Mouse (Mus musculus) retina, embryonic 14.5 days (tissue): ENCODE data around the gene Slc9a5.

Experiments used
- DNase-seq: peaks from one replicate; pipeline ENCODE4 v3.0.0-alpha.2; 2015; ENCODE audit warnings: low spot score

Gene Slc9a5

GRCm38 (mm10) chr8:105354549-105354948 lies 5.9 kb downstream of the Slc9a5 start:
- DNase-seq, result no peak

GRCm38 (mm10) chr8:105355179-105356024 lies 6.8 kb downstream of the Slc9a5 start:
- no peak for DNase-seq

- DNase-seq, result no peak
These were observed 8.0 kb downstream of the Slc9a5 start for GRCm38 (mm10) chr8:105356681-105357080.

- DNase-seq, result no peak
These were observed 10.6 kb downstream of the Slc9a5 start for GRCm38 (mm10) chr8:105359208-105359607.

- DNase-seq, result peak; percentile 79
These were observed 11.0 kb downstream of the Slc9a5 start for GRCm38 (mm10) chr8:105359646-105360045.

GRCm38 (mm10) chr8:105361751-105362702 lies 13.4 kb downstream of the Slc9a5 start:
- no peak for DNase-seq

GRCm38 (mm10) chr8:105367107-105367506 lies 18.5 kb downstream of the Slc9a5 start:
- peak; percentile 31 for DNase-seq

- no peak for DNase-seq
These were observed 23.8 kb downstream of the Slc9a5 start for GRCm38 (mm10) chr8:105372473-105372872.

GRCm38 (mm10) chr8:105373032-105373431 lies 24.4 kb downstream of the Slc9a5 start, which contains the start of gene Plekhg4:
Plekhg4 (plus strand) TSS chr8:105373274.
- no peak for DNase-seq

- peak; percentile 59 for DNase-seq
These were observed 25.9 kb downstream of the Slc9a5 start for GRCm38 (mm10) chr8:105374513-105374966.

- DNase-seq, result no peak
These were observed 30.0 kb downstream of the Slc9a5 start for GRCm38 (mm10) chr8:105378673-105379072.

- no peak for DNase-seq
These were observed 31.7 kb downstream of the Slc9a5 start for GRCm38 (mm10) chr8:105380308-105380707.

- DNase-seq, result no peak
These were observed 35.4 kb downstream of the Slc9a5 start for GRCm38 (mm10) chr8:105384070-105384469.

GRCm38 (mm10) chr8:105387151-105387550 lies 38.5 kb downstream of the Slc9a5 start:
- no peak for DNase-seq

GRCm38 (mm10) chr8:105389096-105389495 lies 40.5 kb downstream of the Slc9a5 start:
- no peak for DNase-seq

GRCm38 (mm10) chr8:105393089-105393787 lies 44.6 kb downstream of the Slc9a5 start:
- no peak for DNase-seq

- no peak for DNase-seq
These were observed 45.3 kb downstream of the Slc9a5 start for GRCm38 (mm10) chr8:105393915-105394314.

- peak; percentile 77 for DNase-seq
These were observed 49.1 kb downstream of the Slc9a5 start for GRCm38 (mm10) chr8:105397747-105398146.

GRCm38 (mm10) chr8:105400016-105400415 lies 51.4 kb downstream of the Slc9a5 start:
- DNase-seq, result no peak

- DNase-seq, result no peak
These were observed 54.8 kb downstream of the Slc9a5 start for GRCm38 (mm10) chr8:105403467-105403866.

GRCm38 (mm10) chr8:105404496-105404895 lies 55.9 kb downstream of the Slc9a5 start:
- DNase-seq, result no peak

- DNase-seq, result no peak
These were observed 57.8 kb downstream of the Slc9a5 start for GRCm38 (mm10) chr8:105406416-105406815.
